Mouse (Mus musculus) liver, embryonic 16.5 days (tissue): ENCODE results near the gene Gm13103. TPM values are rescaled to one million over a fixed set of nuclear protein-coding genes. Genes with fewer than 3 reads are reported as not detected.
"Not testable (repeated sequence)": the region's sequence is repeated elsewhere in the genome, so short reads cannot be mapped to it uniquely, and the experiment has no call there.

Experiments
- ATAC-seq: fragments of 200-750 bp; cut with Nextera tagmentation; 2 replicates; pipeline ENCODE4 v1.8.0; 2017; ENCODE audit warnings: low read depth, mild to moderate bottlenecking, moderate number of reproducible peaks, moderate library complexity
- H3K27ac ChIP-seq: fragments of 300-500 bp; sonication (generic); 2 replicates; pipeline ENCODE4 v1.5.1; 2014; ENCODE audit warnings: mild to moderate bottlenecking, low read length
- H3K27me3 ChIP-seq: fragments of 300-500 bp; sonication (generic); 2 replicates; pipeline ENCODE4 v1.6.1; 2014; ENCODE audit warnings: low read depth, low read length, mixed read lengths; ENCODE audit not compliant: control insufficient read depth, insufficient read depth
- H3K36me3 ChIP-seq: fragments of 300-500 bp; sonication (generic); 2 replicates; pipeline ENCODE4 v1.6.1; 2014; ENCODE audit warnings: mild to moderate bottlenecking; ENCODE audit not compliant: control insufficient read depth, insufficient read depth
- H3K4me1 ChIP-seq: fragments of 300-500 bp; sonication (generic); 2 replicates; pipeline ENCODE4 v1.6.1; 2014; ENCODE audit warnings: low read depth, low read length, mixed read lengths; ENCODE audit not compliant: control insufficient read depth
- H3K4me2 ChIP-seq: fragments of 300-500 bp; sonication (generic); 2 replicates; pipeline ENCODE4 v1.6.1; 2014; ENCODE audit warnings: low read depth, low read length, mixed read lengths
- H3K4me3 ChIP-seq: fragments of 300-500 bp; sonication (generic); 2 replicates; pipeline ENCODE4 v1.5.1; 2014; ENCODE audit warnings: low read depth, mild to moderate bottlenecking, low read length
- H3K9ac ChIP-seq: fragments of 300-500 bp; sonication (generic); 2 replicates; pipeline ENCODE4 v1.6.1; 2014; ENCODE audit warnings: low read depth, low read length
- H3K9me3 ChIP-seq: fragments of 300-500 bp; sonication (generic); replicated peaks from 2 replicates; pipeline ENCODE4 v1.6.1; 2016; ENCODE audit warnings: low read length; ENCODE audit not compliant: control insufficient read depth
- WGBS: fragments of 180-500 bp; shearing (Covaris S2); extraction: QIAGEN DNeasy Blood & Tissue Kit; methylation state at CpG from one replicate; pipeline ENCODE4 v1.1.7; 2014; ENCODE audit not compliant: insufficient replicate concordance; 5-methylcytosine and 5-hydroxymethylcytosine counted together
- polyA plus RNA-seq: library from polyadenylated mRNA; unstranded; fragments of >200 nt; fragmentation: Nextera tagmentation; extraction: Ambion mirVana; gene quantifications from 2 replicates; pipeline ENCODE4 v1.2.1, GENCODE M21; 2015

The Gm13103 gene
- polyA plus RNA-seq = not detected in 2 replicates

- not testable (repeated sequence) for H3K36me3 ChIP-seq, H3K4me2 ChIP-seq, H3K4me1 ChIP-seq, H3K4me3 ChIP-seq, ATAC-seq, H3K27ac ChIP-seq, H3K9ac ChIP-seq, H3K27me3 ChIP-seq, H3K9me3 ChIP-seq
Observed at GRCm38 (mm10) chr4:143846197-143846596, at the start of gene Gm13103. Gm13103 (plus strand) TSS chr4:143846497.

GRCm38 (mm10) chr4:143815993-143816392, 30.3 kb upstream of the Gm13103 start, which contains the start of gene Gm13084:
Gm13084 (minus strand) TSS chr4:143816093.
- Histone ChIP-seq H3K9ac (no peak within 1 kb of the TSS), H3K36me3 (no peaks in the 10 kb centered on the region), H3K4me2 (no peak within 1 kb of the TSS), H3K27ac (no peak within 1 kb of the TSS), H3K4me3 (no peak within 1 kb of the TSS), H3K9me3 (no peaks in the 10 kb centered on the region), H3K4me1 (no peaks in the 10 kb centered on the region), H3K27me3 (no peaks in the 10 kb centered on the region)
- ATAC-seq = no peak
- WGBS = 44% methylated on average over 2 of the region's 2 CpGs

DNA sequence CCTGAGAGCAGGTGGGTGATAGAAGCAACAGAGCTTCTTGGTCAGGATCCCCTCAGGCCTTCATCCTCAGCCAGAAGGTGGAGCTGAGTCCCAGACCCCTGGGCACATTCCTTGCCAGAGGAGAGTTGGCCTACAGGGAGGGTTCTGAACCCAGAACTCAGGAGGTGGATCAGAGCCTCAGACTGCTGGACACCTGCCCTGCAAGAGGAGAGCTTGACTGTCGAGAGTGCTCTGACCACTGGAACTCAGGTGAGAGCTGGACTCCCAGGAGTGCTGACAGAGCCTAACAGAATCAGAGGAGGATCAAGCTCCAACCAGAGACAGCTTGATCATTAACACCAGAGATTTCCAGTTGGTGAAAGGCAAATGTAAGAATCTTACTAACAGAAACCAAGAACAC, 36.1 kb downstream of the Gm13103 start:
- H3K4me3 ChIP-seq, H3K4me1 ChIP-seq, H3K27me3 ChIP-seq, H3K9me3 ChIP-seq, H3K4me2 ChIP-seq, H3K36me3 ChIP-seq, H3K9ac ChIP-seq, ATAC-seq, H3K27ac ChIP-seq: not testable (repeated sequence)
- WGBS = 53% methylated on average over 1 of the region's 1 CpGs

DNA sequence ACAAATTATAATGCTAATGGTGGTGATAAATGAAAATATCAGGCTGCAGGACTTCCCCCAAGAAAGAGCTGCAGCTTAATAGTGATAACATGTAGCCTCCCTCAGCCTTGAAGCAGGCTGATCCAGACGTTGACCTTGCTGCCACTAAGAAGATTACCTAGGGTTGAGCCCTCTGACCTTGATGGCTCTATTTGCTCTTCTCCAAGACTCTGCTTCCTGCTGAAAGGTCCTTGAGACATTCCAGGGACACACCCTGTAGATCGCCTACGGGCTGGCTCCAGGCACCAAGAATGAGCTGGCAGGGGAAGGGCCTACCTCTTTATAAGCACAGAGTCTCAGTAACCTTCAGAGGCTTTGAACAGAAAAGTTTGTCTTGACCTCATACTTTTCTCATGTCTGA, 48.1 kb downstream of the Gm13103 start:
- not testable (repeated sequence) for ATAC-seq, H3K4me3 ChIP-seq, H3K27me3 ChIP-seq, H3K4me1 ChIP-seq, H3K9ac ChIP-seq, H3K9me3 ChIP-seq, H3K36me3 ChIP-seq, H3K27ac ChIP-seq, H3K4me2 ChIP-seq
- WGBS = 72% methylated on average over 3 of the region's 3 CpGs

DNA sequence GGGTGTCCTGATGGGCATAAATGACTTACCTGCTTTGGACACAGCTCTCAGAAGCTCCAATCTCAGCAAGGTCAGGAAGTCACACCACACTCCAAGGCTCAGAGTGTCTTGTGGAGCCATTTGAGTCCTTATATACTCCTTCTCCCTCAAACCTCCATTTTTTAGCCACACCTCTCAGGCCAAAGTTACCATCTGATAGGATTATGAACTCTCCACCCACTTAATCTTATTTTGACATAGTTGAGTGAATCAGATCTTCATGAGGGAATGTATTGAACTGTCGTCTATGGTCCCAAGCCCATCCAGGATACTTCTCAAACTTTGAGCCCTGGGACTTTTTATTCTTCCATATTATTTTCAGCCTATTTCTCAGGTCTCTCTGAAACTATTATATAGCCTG, 54.0 kb downstream of the Gm13103 start, which contains the start of gene Pramef6:
Gene Pramef6 (minus strand): TSS at position 101 of the 400 bp plus-strand sequence.
- H3K4me3 ChIP-seq, H3K36me3 ChIP-seq, ATAC-seq, H3K27me3 ChIP-seq, H3K9me3 ChIP-seq, H3K27ac ChIP-seq, H3K9ac ChIP-seq, H3K4me2 ChIP-seq, H3K4me1 ChIP-seq: not testable (repeated sequence)
- 56% methylated on average over 1 of the region's 1 CpGs for WGBS

Other genes starting within 250 kb of the Gm13103 start
- not detected in 2 replicates for gene Gm13083, start 231.5 kb upstream of the Gm13103 start, polyA plus RNA-seq
- not detected in 2 replicates for gene Gm13088, start 189.3 kb upstream of the Gm13103 start, polyA plus RNA-seq
- not detected in 2 replicates for gene Gm13089, start 143.8 kb upstream of the Gm13103 start, polyA plus RNA-seq
- gene Gm13078, start 127.0 kb upstream of the Gm13103 start, polyA plus RNA-seq = not detected in 2 replicates
- not detected in 2 replicates for gene Gm13023, start 57.1 kb upstream of the Gm13103 start, polyA plus RNA-seq
- gene Gm13084, start 30.4 kb upstream of the Gm13103 start, polyA plus RNA-seq = not detected in 2 replicates
- not detected in 2 replicates for gene Pramef6, start 53.9 kb downstream of the Gm13103 start, polyA plus RNA-seq
- gene Pramef25, start 104.5 kb downstream of the Gm13103 start, polyA plus RNA-seq = not detected in 2 replicates
- gene Gm13101, start 120.5 kb downstream of the Gm13103 start, polyA plus RNA-seq = not detected in 2 replicates
- gene Pramef17, start 147.9 kb downstream of the Gm13103 start, polyA plus RNA-seq = not detected in 2 replicates
- not detected in 2 replicates for gene Pramel4, start 212.6 kb downstream of the Gm13103 start, polyA plus RNA-seq